Mouse (Mus musculus) thymus, adult 18-20 months (tissue): ENCODE measurements around the gene 1700113H08Rik.

Source experiments
- DNase-seq, 2 experiments: peaks; one replicate each; pipeline ENCODE4 v3.0.0; 2022; ENCODE audit warnings: mixed read lengths in 2 of 2

1700113H08Rik gene

GRCm38 (mm10) chr10:87212854-87213253, 155.0 kb downstream of the 1700113H08Rik start:
- no peak for DNase-seq

GRCm38 (mm10) chr10:87230071-87230910, 172.4 kb downstream of the 1700113H08Rik start:
- no peak for DNase-seq

GRCm38 (mm10) chr10:87239332-87240008, 181.6 kb downstream of the 1700113H08Rik start:
- DNase-seq, result no peak

- no peak for DNase-seq
Observed at GRCm38 (mm10) chr10:87271724-87272123, 213.9 kb downstream of the 1700113H08Rik start.

GRCm38 (mm10) chr10:87272133-87272622, 214.3 kb downstream of the 1700113H08Rik start:
- DNase-seq, result no peak

GRCm38 (mm10) chr10:87275075-87275474, 217.2 kb downstream of the 1700113H08Rik start:
- no peak for DNase-seq
